9 mouse cellular contexts compared by ENCODE assay signal in genomic region chr10:39162666-39163484, GRCm38 (mm10). TPM values are rescaled to one million over a fixed set of nuclear protein-coding genes. Genes with fewer than 3 reads are reported as not detected.
DNase-seq lines count a peak whose midpoint lies in the region; ATAC-seq lines count a peak whose summit lies in the region.
"Had no signal": no experiment of that assay in that cellular context is flagged by ENCODE, and none has a peak within 500 bp of the region (broad histone marks: within the 10 kb centered on the region; RNA-seq: fewer than 3 reads in every experiment).

No protein-coding gene starts in this region.

- no peak overlapping the region for H3K9ac ChIP-seq in liver, embryonic 13.5 days
- no peak overlapping the region for H3K9ac ChIP-seq in neural tube, embryonic 15.5 days (replicated peaks)
- H3K9ac ChIP-seq: heart, embryonic 15.5 days had no signal

- H3K27ac ChIP-seq in liver, embryonic 13.5 days = no peak overlapping the region
- H3K27ac ChIP-seq in neural tube, embryonic 15.5 days (replicated peaks) = no peak overlapping the region
- H3K27ac ChIP-seq: heart, embryonic 15.5 days had no signal

- peaks cover 31% of the 10 kb centered on the region for H3K27me3 ChIP-seq in liver, embryonic 13.5 days
- H3K27me3 ChIP-seq in neural tube, embryonic 15.5 days (replicated peaks) = no peaks in the 10 kb centered on the region
- H3K27me3 ChIP-seq: heart, embryonic 15.5 days had no signal

- no peaks in the 10 kb centered on the region for H3K4me1 ChIP-seq in liver, embryonic 13.5 days (replicated peaks)
- H3K4me1 ChIP-seq in neural tube, embryonic 15.5 days = peaks cover 32% of the 10 kb centered on the region

- no peaks in the 10 kb centered on the region for H3K36me3 ChIP-seq in liver, embryonic 13.5 days
- H3K36me3 ChIP-seq in neural tube, embryonic 15.5 days = no peaks in the 10 kb centered on the region
- H3K36me3 ChIP-seq: heart, embryonic 15.5 days had no signal

- intact Hi-C loops in left cerebral cortex, postnatal 25 days (cut with DNase I) = no loop called here

- no peak overlapping the region for H3K4me3 ChIP-seq in liver, embryonic 13.5 days (replicated peaks)
- no peak overlapping the region for H3K4me3 ChIP-seq in neural tube, embryonic 15.5 days (replicated peaks)
- H3K4me3 ChIP-seq: heart, embryonic 15.5 days had no signal

- 47% methylated on average over 18 of the region's 18 CpGs for WGBS in liver, embryonic 13.5 days (ENCODE audit: insufficient replicate concordance)
- 43% methylated on average over 18 of the region's 18 CpGs for WGBS in neural tube, embryonic 15.5 days

- H3K9me3 ChIP-seq in liver, embryonic 13.5 days (replicated peaks) = no peaks in the 10 kb centered on the region
- no peaks in the 10 kb centered on the region for H3K9me3 ChIP-seq in neural tube, embryonic 15.5 days (replicated peaks)
- H3K9me3 ChIP-seq: heart, embryonic 15.5 days had no signal

- ATAC-seq in liver, embryonic 13.5 days (ENCODE audit: low read depth) = no peak
- ATAC-seq in neural tube, embryonic 15.5 days (ENCODE audit: low FRiP score) = no peak

- peak; percentile 36 for DNase-seq in gastrocnemius, postnatal 10 days
- DNase-seq in gastrocnemius, postnatal 4 days (ENCODE audit: low spot score in 2 of 2) = no peak
- DNase-seq in adrenal gland, postnatal 25 days = peak; percentile 21
- DNase-seq in hindlimb bud, embryonic 11.5 days (ENCODE audit: extremely low spot score, low read depth, low spot score) = peak; percentile 58
- DNase-seq in liver, embryonic 13.5 days = no peak
- DNase-seq in spleen, postnatal 10 days (ENCODE audit: low spot score in 2 of 2) = no peak
- no peak for DNase-seq in left cerebral cortex, postnatal 25 days (ENCODE audit: low spot score in 2 of 2)

- H3K4me2 ChIP-seq in liver, embryonic 13.5 days = peak overlapping the region; percentile 40; the same call in 1 of the 2 replicates
- H3K4me2 ChIP-seq in neural tube, embryonic 15.5 days = no peak overlapping the region
- H3K4me2 ChIP-seq: heart, embryonic 15.5 days had no signal

RNA-seq across cellular contexts. Expression of gene Ccn6, which starts 0.7 kb away (rescaled TPM):
- total RNA-seq in gastrocnemius, postnatal 10 days (2021) = under 1 TPM; 0.16 to 0.47 TPM
- total RNA-seq in gastrocnemius, postnatal 4 days (2021) = under 1 TPM; 0.31 to 0.32 TPM
- total RNA-seq in adrenal gland, postnatal 25 days (2021) = 0.82 TPM in 1 of 2 replicates, not detected in the other
- 0.13 TPM in 1 of 2 replicates, not detected in the other for polyA plus RNA-seq in liver, embryonic 13.5 days (2015; fragmentation: Nextera tagmentation; extraction: Ambion mirVana)
- 0.65 and 0.69 TPM in 2 replicates for polyA plus RNA-seq in neural tube, embryonic 15.5 days (2015; fragmentation: Nextera tagmentation; extraction: Ambion mirVana)
- total RNA-seq in left cerebral cortex, postnatal 25 days (2021) = under 1 TPM; 0.25 to 0.39 TPM

RNA-seq across cellular contexts. Expression of gene Tube1, which starts 29.1 kb away (rescaled TPM):
- 1 to 10 TPM; 1.6 to 2.0 TPM for total RNA-seq in gastrocnemius, postnatal 10 days (2021)
- total RNA-seq in gastrocnemius, postnatal 4 days (2021) = 1 to 10 TPM; 4.1 to 4.4 TPM
- 1.8 and 3.1 TPM in 2 replicates for total RNA-seq in adrenal gland, postnatal 25 days (2021)
- polyA plus RNA-seq in liver, embryonic 13.5 days (2015; fragmentation: Nextera tagmentation; extraction: Ambion mirVana) = 5.9 and 7.6 TPM in 2 replicates
- 7.1 and 10.2 TPM in 2 replicates for polyA plus RNA-seq in neural tube, embryonic 15.5 days (2015; fragmentation: Nextera tagmentation; extraction: Ambion mirVana)
- 1 to 10 TPM; 1.3 to 1.9 TPM for total RNA-seq in left cerebral cortex, postnatal 25 days (2021)

RNA-seq across cellular contexts. Expression of gene Fam229b, which starts 29.2 kb away (rescaled TPM):
- total RNA-seq in gastrocnemius, postnatal 10 days (2021) = 1 to 10 TPM; 4.6 to 4.8 TPM
- total RNA-seq in gastrocnemius, postnatal 4 days (2021) = 1 to 10 TPM; 3.2 to 4.8 TPM
- 0.67 and 3.7 TPM in 2 replicates for total RNA-seq in adrenal gland, postnatal 25 days (2021)
- 1.2 and 1.3 TPM in 2 replicates for polyA plus RNA-seq in liver, embryonic 13.5 days (2015; fragmentation: Nextera tagmentation; extraction: Ambion mirVana)
- 23.8 and 36.8 TPM in 2 replicates for polyA plus RNA-seq in neural tube, embryonic 15.5 days (2015; fragmentation: Nextera tagmentation; extraction: Ambion mirVana)
- 10 to 100 TPM; 15.0 to 16.0 TPM for total RNA-seq in left cerebral cortex, postnatal 25 days (2021)

Comparison
In these comparisons a context has a peak if more than half of its experiments do, and no peak if none do; other contexts are left out.
1. DNase-seq: peak in gastrocnemius, postnatal 10 days (single experiment), adrenal gland, postnatal 25 days (single experiment) and hindlimb bud, embryonic 11.5 days (single experiment); none in gastrocnemius, postnatal 4 days (0 of 2), liver, embryonic 13.5 days (single experiment), spleen, postnatal 10 days (0 of 2) and left cerebral cortex, postnatal 25 days (0 of 2).